Mouse (Mus musculus) testis, adult 2 months (tissue): Measurements from ENCODE around the gene Mettl2. TPM values are rescaled to one million over a fixed set of nuclear protein-coding genes. Genes with fewer than 3 reads are reported as not detected.
"Not testable (repeated sequence)": the region's sequence is repeated elsewhere in the genome, so short reads cannot be mapped to it uniquely, and the experiment has no call there.

Experiments
- H3K27ac ChIP-seq: fragments of 200-500 bp; 2 replicates; pipeline ENCODE4 v1.5.1; 2012; ENCODE audit warnings: low read depth, low read length; ENCODE audit not compliant: control insufficient read depth, insufficient read depth
- H3K27me3 ChIP-seq: fragments of 200-500 bp; 2 replicates; pipeline ENCODE4 v1.6.1; 2012; ENCODE audit warnings: mild to moderate bottlenecking, low read length, moderate library complexity; ENCODE audit not compliant: control insufficient read depth, insufficient read depth
- H3K36me3 ChIP-seq: fragments of 200-500 bp; 2 replicates; pipeline ENCODE4 v1.6.1; 2012; ENCODE audit warnings: mild to moderate bottlenecking, low read length; ENCODE audit not compliant: control insufficient read depth, insufficient read depth
- H3K4me1 ChIP-seq: fragments of 200-500 bp; 2 replicates; pipeline ENCODE4 v1.6.1; 2012; ENCODE audit warnings: low read length; ENCODE audit not compliant: control insufficient read depth, insufficient read depth
- H3K4me3 ChIP-seq: fragments of 200-500 bp; 2 replicates; pipeline ENCODE4 v1.5.1; 2012; ENCODE audit warnings: low read depth, mild to moderate bottlenecking, low read length, moderate library complexity, mixed read lengths; ENCODE audit not compliant: control insufficient read depth
- CTCF ChIP-seq: fragments of 200-500 bp; IDR thresholded peaks from 2 replicates; pipeline ENCODE4 v1.5.1; 2012; ENCODE audit warnings: low read depth, mild to moderate bottlenecking, inconsistent platforms, low read length, moderate library complexity; ENCODE audit not compliant: control insufficient read depth, insufficient read depth, insufficient replicate concordance
- POLR2A ChIP-seq: fragments of 200-500 bp; IDR thresholded peaks from 2 replicates; pipeline ENCODE4 v1.6.1; 2012; ENCODE audit warnings: low read depth, mild to moderate bottlenecking, inconsistent platforms, low read length, moderate library complexity; ENCODE audit not compliant: control insufficient read depth
- polyA plus RNA-seq: library from polyadenylated mRNA; depleted of rRNA; stranded (reverse); fragments of >200 nt; gene quantifications from 2 replicates; pipeline ENCODE4 v1.2.3, GENCODE M21; 2012; rRNA removed

Gene Mettl2
- 20.7 and 26.4 TPM in 2 replicates for polyA plus RNA-seq

- peak within 1 kb of the TSS; percentile 45 for H3K27ac ChIP-seq
- TF ChIP-seq CTCF, result peak; percentile 75; the same call in 1 of the 2 replicates
- TF ChIP-seq POLR2A, result peak; percentile 70
Observed at GRCm38 (mm10) chr11:105125735-105126519, at the start of gene Mettl2. TSS of gene Mettl2 (plus strand) at chr11:105126425.

GRCm38 (mm10) chr11:105112448-105112847 is 13.8 kb upstream of the Mettl2 start:
- peak overlapping the region; percentile 81 for H3K4me3 ChIP-seq
- peak; percentile 5 for TF ChIP-seq POLR2A
- not testable (repeated sequence) for H3K4me1 ChIP-seq

More at GRCm38 (mm10) chr11:105125735-105126519, at the start of gene Mettl2:
- Histone ChIP-seq H3K4me1 (peaks cover 5% of the 10 kb centered on the region), H3K27me3 (no peaks in the 10 kb centered on the region), H3K36me3 (no peaks in the 10 kb centered on the region), H3K4me3 (peak within 1 kb of the TSS; percentile 100)

GRCm38 (mm10) chr11:105117814-105118213 is 8.4 kb upstream of the Mettl2 start:
- TF ChIP-seq POLR2A (no peak), CTCF (no peak)
- H3K4me3 ChIP-seq, result no peak overlapping the region
- no peak overlapping the region for H3K27ac ChIP-seq

More at GRCm38 (mm10) chr11:105112448-105112847, 13.8 kb upstream of the Mettl2 start:
- H3K27me3 ChIP-seq, H3K36me3 ChIP-seq, H3K27ac ChIP-seq: not testable (repeated sequence)

DNA sequence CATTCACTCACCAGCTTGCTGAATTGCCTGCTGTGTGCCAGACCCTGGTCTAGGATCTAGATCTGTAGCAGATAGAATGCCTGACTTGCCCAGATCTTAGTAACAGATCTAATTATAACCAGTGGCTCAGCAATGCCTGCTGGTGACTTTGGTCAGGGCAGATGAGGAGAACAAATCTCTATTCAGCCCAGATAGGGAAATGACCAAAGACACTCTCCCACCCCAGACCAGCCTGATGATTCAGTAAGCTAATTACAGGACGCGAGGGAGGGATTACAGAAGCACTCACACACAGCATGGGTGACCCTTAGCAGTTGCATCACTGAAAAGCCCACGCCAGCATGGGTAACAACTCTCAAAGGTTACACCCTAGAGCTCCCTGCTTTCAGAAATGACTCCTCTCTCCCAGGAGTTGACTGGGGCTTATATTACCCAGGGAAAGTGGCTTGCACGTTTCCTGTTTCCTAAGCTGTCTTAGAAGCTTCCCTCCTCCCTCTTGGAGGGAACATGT is 5.6 kb upstream of the Mettl2 start:
- Histone ChIP-seq H3K4me1 (no peaks in the 10 kb centered on the region), H3K27me3 (no peaks in the 10 kb centered on the region), H3K27ac (no peak overlapping the region), H3K36me3 (no peaks in the 10 kb centered on the region), H3K4me3 (no peak overlapping the region)
- TF ChIP-seq POLR2A (no peak), CTCF (no peak)

More at GRCm38 (mm10) chr11:105117814-105118213, 8.4 kb upstream of the Mettl2 start:
- H3K36me3 ChIP-seq, result no peaks in the 10 kb centered on the region
- no peaks in the 10 kb centered on the region for H3K27me3 ChIP-seq
- H3K4me1 ChIP-seq, result peaks cover 3% of the 10 kb centered on the region; the same call in 1 of the 2 replicates

DNA sequence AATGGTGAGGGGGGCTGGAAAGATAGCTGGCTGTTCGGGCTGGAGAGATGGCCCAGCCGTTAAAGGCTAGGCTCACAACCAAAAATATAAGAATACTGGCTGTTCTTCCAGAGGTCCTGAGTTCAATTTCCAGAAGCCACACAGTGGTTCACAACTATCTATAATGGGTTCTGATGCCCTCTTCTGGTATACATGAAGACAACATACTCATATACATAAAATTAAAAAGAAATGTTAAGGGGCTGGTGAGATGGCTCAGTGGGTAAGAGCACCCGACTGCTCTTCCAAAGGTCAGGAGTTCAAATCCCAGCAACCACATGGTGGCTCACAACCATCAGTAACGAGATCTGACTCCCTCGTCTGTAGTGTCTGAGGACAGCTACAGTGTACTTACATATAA is 4.4 kb upstream of the Mettl2 start:
- H3K27me3 ChIP-seq, H3K4me1 ChIP-seq, H3K27ac ChIP-seq, H3K36me3 ChIP-seq, H3K4me3 ChIP-seq: not testable (repeated sequence)

- Histone ChIP-seq H3K27ac (no peak overlapping the region), H3K4me3 (no peak overlapping the region), H3K4me1 (peaks cover 5% of the 10 kb centered on the region), H3K27me3 (no peaks in the 10 kb centered on the region), H3K36me3 (no peaks in the 10 kb centered on the region)
- TF ChIP-seq POLR2A (no peak), CTCF (no peak)
Observed at GRCm38 (mm10) chr11:105123986-105124385, 2.2 kb upstream of the Mettl2 start.

GRCm38 (mm10) chr11:105126520-105127029 is 350 bp downstream of the Mettl2 start:
- H3K4me1 ChIP-seq, result peaks cover 5% of the 10 kb centered on the region
- TF ChIP-seq CTCF (no peak), POLR2A (no peak)
- peak overlapping the region; percentile 45 for H3K27ac ChIP-seq
- H3K36me3 ChIP-seq, result no peaks in the 10 kb centered on the region
- no peaks in the 10 kb centered on the region for H3K27me3 ChIP-seq
- H3K4me3 ChIP-seq, result peak overlapping the region; percentile 100

DNA sequence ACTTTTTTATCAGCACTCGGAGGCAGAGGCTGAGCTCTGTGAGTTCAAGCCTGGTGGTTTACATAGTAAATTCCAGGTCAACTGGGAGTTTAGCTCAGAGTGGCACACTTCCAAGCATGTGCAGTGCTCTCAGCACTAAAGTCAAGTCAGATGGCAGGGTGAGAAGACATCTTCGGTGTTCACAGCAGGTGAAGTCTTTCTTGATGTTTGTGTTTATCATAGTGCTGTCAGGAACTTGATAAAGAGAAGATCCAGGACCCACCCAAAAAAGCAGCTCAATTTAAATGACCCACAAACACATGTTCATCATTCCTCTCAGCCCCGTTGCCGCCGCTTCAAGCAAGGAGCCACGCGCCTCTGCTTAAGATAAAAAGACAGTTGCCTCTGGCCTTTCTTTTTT is 9.5 kb downstream of the Mettl2 start:
- TF ChIP-seq POLR2A (no peak), CTCF (no peak)
- no peaks in the 10 kb centered on the region for H3K4me1 ChIP-seq
- H3K27me3 ChIP-seq, result no peaks in the 10 kb centered on the region
- H3K27ac ChIP-seq, result no peak overlapping the region
- H3K36me3 ChIP-seq, result peaks cover 6% of the 10 kb centered on the region
- H3K4me3 ChIP-seq, result no peak overlapping the region

DNA sequence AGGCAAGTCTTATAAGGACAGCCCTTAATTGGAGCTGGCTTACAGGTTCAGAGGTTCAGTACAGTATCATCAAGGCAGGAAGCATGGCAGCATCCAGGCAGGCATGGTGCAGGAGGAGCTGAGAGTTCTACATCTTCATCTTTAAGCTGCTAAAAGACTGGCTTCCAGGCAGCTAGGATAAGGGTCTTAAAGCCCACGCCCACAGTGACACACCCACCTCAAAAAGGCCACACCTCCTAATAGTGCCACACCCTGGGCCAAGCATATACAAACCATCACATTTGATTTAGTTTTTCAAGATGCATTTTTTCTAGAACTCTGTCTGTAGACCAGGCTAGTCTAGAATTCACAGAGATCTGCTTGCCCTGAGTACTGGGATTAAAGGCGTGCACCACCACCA is 11.0 kb downstream of the Mettl2 start:
- not testable (repeated sequence) for H3K4me1 ChIP-seq, H3K27ac ChIP-seq, H3K27me3 ChIP-seq, H3K4me3 ChIP-seq, H3K36me3 ChIP-seq

DNA sequence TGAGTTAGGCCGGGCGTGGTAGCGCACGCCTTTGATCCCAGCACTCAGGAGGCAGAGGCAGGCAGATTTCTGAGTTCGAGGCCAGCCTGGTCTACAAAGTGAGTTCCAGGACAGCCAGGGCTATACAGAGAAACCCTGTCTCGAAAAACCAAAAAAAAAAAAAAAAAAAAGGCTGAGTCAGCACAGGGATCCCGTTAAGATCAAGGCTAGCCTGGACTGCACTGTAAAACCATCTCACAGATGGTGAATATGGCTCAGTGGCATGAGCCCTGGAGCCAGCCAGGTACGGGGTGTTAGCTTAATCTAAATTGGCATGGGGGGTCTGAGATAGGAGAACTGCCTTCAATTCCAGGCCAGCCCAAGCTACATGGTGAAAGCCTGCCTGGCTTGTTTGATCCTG is 14.3 kb downstream of the Mettl2 start:
- H3K4me3 ChIP-seq, H3K36me3 ChIP-seq, H3K4me1 ChIP-seq, H3K27ac ChIP-seq, H3K27me3 ChIP-seq: not testable (repeated sequence)
